ENCODE assay signal across 15 mouse cellular contexts in the genomic region with DNA sequence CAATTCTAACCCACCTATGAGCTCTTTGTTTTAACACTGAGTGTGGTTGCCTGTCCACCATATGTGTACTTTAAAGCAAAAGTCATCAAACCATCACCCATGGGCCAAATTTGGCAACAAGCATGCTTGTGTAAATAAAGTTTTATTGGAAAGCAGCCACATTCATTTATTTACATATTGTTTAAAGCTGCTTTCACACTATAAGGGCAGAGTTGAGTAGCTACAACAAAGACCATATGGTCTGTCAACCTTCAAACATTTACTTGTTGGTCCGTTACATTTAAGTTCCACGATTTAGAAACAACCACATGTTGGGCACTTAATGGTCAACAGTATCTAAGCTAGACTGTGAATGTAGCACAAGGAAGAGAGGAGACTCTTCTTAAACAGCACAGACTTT.
"Had no signal": no experiment of that assay in that cellular context is flagged by ENCODE, and none has a peak within 500 bp of the region (broad histone marks: within the 10 kb centered on the region; RNA-seq: fewer than 3 reads in every experiment).

No protein-coding gene starts in this region.

- ATAC-seq: hindbrain, postnatal 0 days; inflammation-experienced regulatory T-cells, adult 6 months; intestine, embryonic 16.5 days; liver, postnatal 0 days had no signal

- H3K36me3 ChIP-seq: limb, embryonic 15.5 days had no signal

- DNase-seq: kidney, adult 2 months; kidney, postnatal 14 days; kidney, postnatal 4 days; liver, postnatal 0 days; lung, postnatal 4 days; midbrain, embryonic 14.5 days; thymus, adult 18-20 months; thymus, postnatal 36 days had no signal

- H3K4me1 ChIP-seq: limb, embryonic 15.5 days had no signal

- H3K4me2 ChIP-seq: limb, embryonic 15.5 days; liver, embryonic 11.5 days; midbrain, embryonic 11.5 days had no signal

- H3K4me3 ChIP-seq: limb, embryonic 15.5 days had no signal

- H3K27me3 ChIP-seq: limb, embryonic 15.5 days had no signal

- H3K9ac ChIP-seq: limb, embryonic 15.5 days; liver, embryonic 14.5 days; liver, postnatal 0 days had no signal

- H3K27ac ChIP-seq: hindbrain, postnatal 0 days; limb, embryonic 15.5 days; liver, embryonic 14.5 days had no signal

- H3K9me3 ChIP-seq: limb, embryonic 15.5 days had no signal
